Mouse (Mus musculus): ENCODE measurements at regions not wholly inside any gene's neighbourhood (a gene's known extent, or its start where the extent isn't known, plus 50 kb on each side); places are given as distances from the start of the nearest gene placed in this dataset.

GRCm38 (mm10) chr9:120759771-120760170 is 169.2 kb upstream of the Ctnnb1 start:
- Histone ChIP-seq H3K27me3 (ENCODE audit: control insufficient read depth, insufficient read depth, low read length) (no peaks in the 10 kb centered on the region), H3K9me3 (ENCODE audit: control insufficient read depth, low read length) (no peaks in the 10 kb centered on the region), H3K4me2 (replicated peaks; ENCODE audit: low read depth, low read length) (no peak overlapping the region), H3K9ac (ENCODE audit: low read depth, low read length) (no peak overlapping the region), H3K4me3 (ENCODE audit: low read length) (no peak overlapping the region), H3K4me1 (ENCODE audit: control insufficient read depth, insufficient read depth, low read length) (0 out of 2 replicates have a peak, but pooled peaks cover 4% of the 10 kb centered on the region), H3K36me3 (ENCODE audit: control insufficient read depth, insufficient read depth, low read length) (no peaks in the 10 kb centered on the region), H3K27ac (ENCODE audit: low read depth, low read length) (no peak overlapping the region)
- 70% methylated on average over 5 of the region's 5 CpGs for WGBS
- ATAC-seq (ENCODE audit: low FRiP score, low TSS enrichment) = no peak

GRCm38 (mm10) chr9:120763802-120764201 is 165.2 kb upstream of the Ctnnb1 start:
- Histone ChIP-seq H3K4me2 (replicated peaks; ENCODE audit: low read depth, low read length) (no peak overlapping the region), H3K36me3 (ENCODE audit: control insufficient read depth, insufficient read depth, low read length) (no peaks in the 10 kb centered on the region), H3K4me1 (ENCODE audit: control insufficient read depth, insufficient read depth, low read length) (peaks cover 3% of the 10 kb centered on the region; the same call in 1 of the 2 replicates), H3K27me3 (ENCODE audit: control insufficient read depth, insufficient read depth, low read length) (no peaks in the 10 kb centered on the region), H3K9me3 (ENCODE audit: control insufficient read depth, low read length) (no peaks in the 10 kb centered on the region), H3K9ac (ENCODE audit: low read depth, low read length) (no peak overlapping the region), H3K4me3 (ENCODE audit: low read length) (no peak overlapping the region), H3K27ac (ENCODE audit: low read depth, low read length) (no peak overlapping the region)
- ATAC-seq (ENCODE audit: low FRiP score, low TSS enrichment) = no peak
- WGBS = 75% methylated on average over 2 of the region's 2 CpGs

GRCm38 (mm10) chr9:120764663-120765062 is 164.4 kb upstream of the Ctnnb1 start:
- Histone ChIP-seq H3K36me3 (ENCODE audit: control insufficient read depth, insufficient read depth, low read length) (no peaks in the 10 kb centered on the region), H3K9ac (ENCODE audit: low read depth, low read length) (no peak overlapping the region), H3K4me2 (replicated peaks; ENCODE audit: low read depth, low read length) (no peak overlapping the region), H3K4me3 (ENCODE audit: low read length) (no peak overlapping the region), H3K4me1 (ENCODE audit: control insufficient read depth, insufficient read depth, low read length) (peaks cover 9% of the 10 kb centered on the region), H3K27me3 (ENCODE audit: control insufficient read depth, insufficient read depth, low read length) (no peaks in the 10 kb centered on the region), H3K27ac (ENCODE audit: low read depth, low read length) (no peak overlapping the region), H3K9me3 (ENCODE audit: control insufficient read depth, low read length) (no peaks in the 10 kb centered on the region)
- no peak for ATAC-seq (ENCODE audit: low FRiP score, low TSS enrichment)
- 30% methylated on average over 9 of the region's 9 CpGs for WGBS

DNA sequence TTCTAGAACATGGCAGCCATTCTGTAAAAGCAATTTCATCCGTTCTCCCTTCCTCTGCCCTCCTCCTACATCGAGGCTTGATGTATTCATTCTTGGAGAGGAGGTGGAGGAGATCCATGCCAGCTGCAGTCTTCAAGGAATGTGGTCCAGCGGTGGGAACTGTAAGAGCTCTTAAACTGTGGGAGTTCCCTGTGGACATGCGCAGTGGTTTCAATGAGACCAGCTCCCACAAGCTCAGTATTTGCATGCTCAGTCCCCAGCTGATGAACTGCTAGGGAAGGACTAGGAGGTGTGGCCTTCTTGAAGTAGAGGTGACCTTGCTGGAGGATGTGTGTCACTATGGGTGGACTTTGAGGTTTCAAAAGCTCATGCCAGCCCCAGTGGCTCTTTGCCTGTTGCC is 163.7 kb upstream of the Ctnnb1 start:
- no peak overlapping the region for H3K27ac ChIP-seq (ENCODE audit: low read depth, low read length)
- no peak for ATAC-seq (ENCODE audit: low FRiP score, low TSS enrichment)

DNA sequence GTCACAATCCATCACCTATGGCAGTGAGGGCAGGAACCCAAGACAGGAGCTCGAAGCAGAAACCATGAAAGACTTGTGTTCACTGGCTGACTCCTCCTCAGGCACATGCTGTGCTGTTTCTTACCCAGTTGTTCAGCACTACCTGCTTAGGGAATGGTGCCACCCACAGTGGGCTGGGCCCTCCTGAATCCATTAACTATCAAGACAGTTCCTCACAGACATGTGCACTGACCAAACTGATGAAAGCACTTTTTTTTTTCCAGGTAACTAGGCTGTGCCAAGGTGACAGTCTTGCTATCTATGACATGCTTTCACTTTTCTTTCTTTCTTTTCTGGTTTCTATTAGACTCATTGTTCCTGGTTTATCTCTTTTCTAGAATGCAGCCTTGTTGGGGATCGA is 162.1 kb upstream of the Ctnnb1 start:
- no peak overlapping the region for H3K27ac ChIP-seq (ENCODE audit: low read depth, low read length)
- H3K9ac ChIP-seq (ENCODE audit: low read depth, low read length) = no peak overlapping the region
- H3K27me3 ChIP-seq (ENCODE audit: control insufficient read depth, insufficient read depth, low read length) = no peaks in the 10 kb centered on the region
- 64% methylated on average over 2 of the region's 2 CpGs for WGBS
- no peak overlapping the region for H3K4me3 ChIP-seq (ENCODE audit: low read length)
- H3K4me1 ChIP-seq (ENCODE audit: control insufficient read depth, insufficient read depth, low read length) = peaks cover 25% of the 10 kb centered on the region
- H3K4me2 ChIP-seq (replicated peaks; ENCODE audit: low read depth, low read length) = no peak overlapping the region
- no peaks in the 10 kb centered on the region for H3K9me3 ChIP-seq (ENCODE audit: control insufficient read depth, low read length)
- ATAC-seq (ENCODE audit: low FRiP score, low TSS enrichment) = no peak
- no peaks in the 10 kb centered on the region for H3K36me3 ChIP-seq (ENCODE audit: control insufficient read depth, insufficient read depth, low read length)

More for the DNA sequence above, 163.7 kb upstream of the Ctnnb1 start:
- H3K27me3 ChIP-seq (ENCODE audit: control insufficient read depth, insufficient read depth, low read length) = no peaks in the 10 kb centered on the region
- H3K9ac ChIP-seq (ENCODE audit: low read depth, low read length) = no peak overlapping the region
- WGBS = 66% methylated on average over 4 of the region's 4 CpGs
- no peak overlapping the region for H3K4me3 ChIP-seq (ENCODE audit: low read length)
- no peak overlapping the region for H3K4me2 ChIP-seq (replicated peaks; ENCODE audit: low read depth, low read length)
- no peaks in the 10 kb centered on the region for H3K36me3 ChIP-seq (ENCODE audit: control insufficient read depth, insufficient read depth, low read length)
- H3K9me3 ChIP-seq (ENCODE audit: control insufficient read depth, low read length) = no peaks in the 10 kb centered on the region
- peaks cover 15% of the 10 kb centered on the region for H3K4me1 ChIP-seq (ENCODE audit: control insufficient read depth, insufficient read depth, low read length)

DNA sequence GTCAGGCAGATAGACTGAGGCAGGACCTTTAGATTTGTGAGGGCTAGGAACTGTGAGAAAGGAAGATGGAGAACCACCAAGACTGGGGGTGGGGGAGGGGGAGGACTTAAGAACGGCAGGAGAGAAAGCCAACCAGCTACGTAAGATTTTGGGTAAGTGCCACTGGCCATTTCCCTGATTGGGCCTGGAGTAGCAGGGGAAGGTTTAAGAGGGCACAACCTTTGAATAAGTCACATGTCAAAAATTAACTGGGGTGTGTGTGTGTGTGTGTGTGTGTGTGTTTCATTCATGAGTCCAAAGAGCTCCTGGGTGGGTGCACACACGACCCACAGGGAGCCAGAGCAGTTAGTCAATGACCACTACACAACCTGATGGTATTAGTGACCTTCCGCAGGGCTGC is 161.6 kb upstream of the Ctnnb1 start:
- H3K9ac ChIP-seq (ENCODE audit: low read depth, low read length) = no peak overlapping the region
- no peaks in the 10 kb centered on the region for H3K27me3 ChIP-seq (ENCODE audit: control insufficient read depth, insufficient read depth, low read length)
- no peaks in the 10 kb centered on the region for H3K9me3 ChIP-seq (ENCODE audit: control insufficient read depth, low read length)
- no peak overlapping the region for H3K27ac ChIP-seq (ENCODE audit: low read depth, low read length)
- H3K4me3 ChIP-seq (ENCODE audit: low read length) = no peak overlapping the region
- H3K4me2 ChIP-seq (replicated peaks; ENCODE audit: low read depth, low read length) = no peak overlapping the region
- 86% methylated on average over 4 of the region's 4 CpGs for whole genome bisulfite sequencing
- ATAC-seq (ENCODE audit: low FRiP score, low TSS enrichment) = no peak
- no peaks in the 10 kb centered on the region for H3K36me3 ChIP-seq (ENCODE audit: control insufficient read depth, insufficient read depth, low read length)
- H3K4me1 ChIP-seq (ENCODE audit: control insufficient read depth, insufficient read depth, low read length) = peaks cover 30% of the 10 kb centered on the region

DNA sequence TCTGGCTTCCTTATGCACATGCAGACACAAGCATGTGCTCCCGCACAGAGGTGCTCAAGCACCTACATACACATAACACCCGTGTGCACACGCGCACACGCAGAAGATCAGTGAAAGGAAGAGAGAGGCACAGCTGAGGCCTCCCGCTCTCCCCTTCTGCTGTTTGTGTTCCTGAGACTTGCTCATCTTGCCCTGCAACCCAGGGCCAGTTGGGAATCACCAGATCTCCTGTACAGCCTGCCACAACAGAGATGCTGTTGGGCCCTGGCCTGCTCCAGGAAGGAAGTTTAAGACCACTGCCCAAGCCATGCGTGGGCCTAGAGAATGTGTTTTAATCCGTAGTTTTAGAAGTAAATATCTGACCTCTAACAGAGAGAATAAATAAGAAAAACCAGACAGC is 160.0 kb upstream of the Ctnnb1 start:
- Histone ChIP-seq H3K9me3 (ENCODE audit: control insufficient read depth, low read length) (no peaks in the 10 kb centered on the region), H3K4me2 (replicated peaks; ENCODE audit: low read depth, low read length) (no peak overlapping the region), H3K4me1 (ENCODE audit: control insufficient read depth, insufficient read depth, low read length) (peaks cover 30% of the 10 kb centered on the region), H3K27me3 (ENCODE audit: control insufficient read depth, insufficient read depth, low read length) (no peaks in the 10 kb centered on the region), H3K9ac (ENCODE audit: low read depth, low read length) (no peak overlapping the region), H3K4me3 (ENCODE audit: low read length) (no peak overlapping the region), H3K36me3 (ENCODE audit: control insufficient read depth, insufficient read depth, low read length) (no peaks in the 10 kb centered on the region), H3K27ac (ENCODE audit: low read depth, low read length) (no peak overlapping the region)
- 76% methylated on average over 8 of the region's 8 CpGs for whole genome bisulfite sequencing
- ATAC-seq (ENCODE audit: low FRiP score, low TSS enrichment) = no peak

DNA sequence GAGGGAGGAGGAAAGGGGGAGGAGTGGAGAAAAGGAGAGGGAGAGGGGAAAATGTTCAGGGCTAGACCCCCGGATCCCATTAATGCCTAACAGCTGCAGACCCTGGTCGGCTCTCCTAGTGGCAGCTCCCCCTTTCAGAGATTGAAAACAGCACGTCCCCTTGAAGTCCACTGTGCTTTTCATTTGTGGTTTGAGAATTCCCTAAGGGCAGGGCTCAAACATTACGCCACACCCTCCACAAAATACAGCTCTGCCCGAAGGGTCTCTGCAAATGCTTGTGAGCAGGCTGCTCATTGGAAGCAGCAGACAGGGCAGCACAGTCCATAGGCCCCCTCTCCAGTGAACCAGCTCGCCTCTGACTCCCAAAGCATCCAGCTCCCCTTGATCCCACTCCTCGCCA is 159.3 kb upstream of the Ctnnb1 start:
- Histone ChIP-seq H3K27me3 (ENCODE audit: control insufficient read depth, insufficient read depth, low read length) (no peaks in the 10 kb centered on the region), H3K9ac (ENCODE audit: low read depth, low read length) (no peak overlapping the region), H3K36me3 (ENCODE audit: control insufficient read depth, insufficient read depth, low read length) (no peaks in the 10 kb centered on the region), H3K9me3 (ENCODE audit: control insufficient read depth, low read length) (no peaks in the 10 kb centered on the region), H3K4me2 (replicated peaks; ENCODE audit: low read depth, low read length) (no peak overlapping the region), H3K4me3 (ENCODE audit: low read length) (no peak overlapping the region), H3K27ac (ENCODE audit: low read depth, low read length) (no peak overlapping the region), H3K4me1 (ENCODE audit: control insufficient read depth, insufficient read depth, low read length) (peaks cover 30% of the 10 kb centered on the region)
- WGBS = 16% methylated on average over 7 of the region's 7 CpGs
- ATAC-seq (ENCODE audit: low FRiP score, low TSS enrichment) = no peak

- H3K36me3 ChIP-seq (ENCODE audit: control insufficient read depth, insufficient read depth, low read length) = no peaks in the 10 kb centered on the region
- H3K4me2 ChIP-seq (replicated peaks; ENCODE audit: low read depth, low read length) = no peak overlapping the region
- H3K4me1 ChIP-seq (ENCODE audit: control insufficient read depth, insufficient read depth, low read length) = peaks cover 38% of the 10 kb centered on the region
- H3K4me3 ChIP-seq (ENCODE audit: low read length) = no peak overlapping the region
- ATAC-seq (ENCODE audit: low FRiP score, low TSS enrichment) = no peak
- no peaks in the 10 kb centered on the region for H3K27me3 ChIP-seq (ENCODE audit: control insufficient read depth, insufficient read depth, low read length)
- no peak overlapping the region for H3K27ac ChIP-seq (ENCODE audit: low read depth, low read length)
- H3K9me3 ChIP-seq (ENCODE audit: control insufficient read depth, low read length) = no peaks in the 10 kb centered on the region
- WGBS = 9% methylated on average over 1 of the region's 1 CpGs
- H3K9ac ChIP-seq (ENCODE audit: low read depth, low read length) = no peak overlapping the region
These were observed 158.1 kb upstream of the Ctnnb1 start for GRCm38 (mm10) chr9:120770886-120771285.

All from kidney, embryonic 14.5 days (tissue).